Mouse (Mus musculus) erythroblast, embryonic 14.5 days (primary cell): ENCODE results near the gene Nrsn2. TPM values are rescaled to one million over a fixed set of nuclear protein-coding genes. Genes with fewer than 3 reads are reported as not detected.

Source experiments
- H3K27me3 ChIP-seq: 2 replicates; pipeline ENCODE4 v1.6.1; 2012; ENCODE audit warnings: inconsistent platforms; ENCODE audit not compliant: control insufficient read depth
- H3K36me3 ChIP-seq: 2 replicates; pipeline ENCODE4 v1.6.1; 2012; ENCODE audit warnings: mild to moderate bottlenecking, inconsistent platforms; ENCODE audit not compliant: control insufficient read depth
- H3K4me1 ChIP-seq: 2 replicates; pipeline ENCODE4 v1.6.1; 2012; ENCODE audit warnings: inconsistent platforms; ENCODE audit not compliant: control insufficient read depth
- H3K4me3 ChIP-seq: replicated peaks from 2 replicates; pipeline ENCODE3; 2012; ENCODE audit warnings: moderate library complexity, mild to moderate bottlenecking, inconsistent platforms
- H3K9me3 ChIP-seq: 2 replicates; pipeline ENCODE4 v1.6.1; 2012; ENCODE audit warnings: low read length, inconsistent platforms, mixed read lengths; ENCODE audit not compliant: control insufficient read depth
- GATA1 ChIP-seq: IDR thresholded peaks from 2 replicates; pipeline ENCODE4 v1.6.1; 2012; ENCODE audit warnings: low read length, inconsistent platforms, mixed read lengths
- TAL1 ChIP-seq: IDR thresholded peaks from 3 replicates; pipeline ENCODE4 v1.6.1; 2012; ENCODE audit warnings: low read length, inconsistent platforms, mixed read lengths
- polyA plus RNA-seq: library from polyadenylated mRNA; stranded (reverse); fragments of >175 nt; gene quantifications from 2 replicates; pipeline ENCODE4 v1.2.3, GENCODE M21; 2012

The Nrsn2 gene
- polyA plus RNA-seq, 1 experiment = not detected

- Histone ChIP-seq H3K27me3 (no peaks in the 10 kb centered on the region), H3K36me3 (peaks cover 96% of the 10 kb centered on the region), H3K9me3 (no peaks in the 10 kb centered on the region), H3K4me3 (no peak overlapping the region), H3K4me1 (peaks cover 7% of the 10 kb centered on the region)
- TF ChIP-seq TAL1 = no peak
- TF ChIP-seq GATA1 = no peak
These were observed 52.5 kb downstream of the Nrsn2 start for GRCm38 (mm10) chr2:152323971-152324370.

GRCm38 (mm10) chr2:152322198-152322597 lies 54.2 kb downstream of the Nrsn2 start:
- peaks cover 95% of the 10 kb centered on the region for H3K36me3 ChIP-seq
- no peaks in the 10 kb centered on the region for H3K27me3 ChIP-seq
- H3K4me1 ChIP-seq = peaks cover 3% of the 10 kb centered on the region; the same call in 1 of the 2 replicates
- no peaks in the 10 kb centered on the region for H3K9me3 ChIP-seq
- no peak overlapping the region for H3K4me3 ChIP-seq
- TF ChIP-seq GATA1 (no peak), TAL1 (no peak)

DNA sequence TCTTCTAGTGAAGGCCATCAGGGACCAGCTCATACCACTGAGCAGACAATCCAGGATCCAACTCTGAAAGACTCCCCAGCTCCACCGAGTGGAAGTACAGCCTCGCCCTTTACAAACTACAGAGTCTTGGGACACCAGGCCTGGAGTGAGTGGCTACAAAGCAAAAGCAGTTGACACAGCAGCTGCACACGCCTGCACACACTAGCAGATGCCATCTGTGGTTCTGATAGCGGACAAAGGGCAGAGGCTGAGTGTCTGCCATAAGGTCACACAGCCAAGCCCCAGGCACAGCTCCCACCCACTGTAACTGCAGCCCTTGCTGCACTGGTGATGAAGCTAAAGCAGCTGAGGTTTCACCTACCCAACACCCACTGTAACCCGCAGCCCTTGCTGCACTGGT lies 54.9 kb downstream of the Nrsn2 start:
- TF ChIP-seq GATA1 (no peak), TAL1 (no peak)
- H3K4me1 ChIP-seq = peaks cover 3% of the 10 kb centered on the region; the same call in 1 of the 2 replicates
- no peaks in the 10 kb centered on the region for H3K27me3 ChIP-seq
- H3K4me3 ChIP-seq = no peak overlapping the region
- no peaks in the 10 kb centered on the region for H3K9me3 ChIP-seq
- peaks cover 95% of the 10 kb centered on the region for H3K36me3 ChIP-seq

Other genes with a start within 250 kb of the Nrsn2 start
- 0.21 and 0.42 TPM in 2 replicates for gene Tcf15, start 233.1 kb downstream of the Nrsn2 start, polyA plus RNA-seq
- gene Csnk2a1, start 149.8 kb downstream of the Nrsn2 start, polyA plus RNA-seq = 0.94 and 1.0 TPM in 2 replicates
- 0.32 and 0.90 TPM in 2 replicates for gene Tbc1d20, start 82.8 kb downstream of the Nrsn2 start, polyA plus RNA-seq
- gene Rbck1, start 44.0 kb downstream of the Nrsn2 start, polyA plus RNA-seq = 16.2 and 20.4 TPM in 2 replicates
- 1.3 TPM in 2 replicates for gene Trib3, start 32.6 kb downstream of the Nrsn2 start, polyA plus RNA-seq
- 1.4 and 2.3 TPM in 2 replicates for gene Sox12, start 21.4 kb upstream of the Nrsn2 start, polyA plus RNA-seq
- gene Zcchc3, start 38.4 kb upstream of the Nrsn2 start, polyA plus RNA-seq = 0.90 and 1.0 TPM in 2 replicates
- gene 6820408C15Rik, start 38.9 kb upstream of the Nrsn2 start, polyA plus RNA-seq = not detected in 2 replicates
- gene Defb23, start 88.0 kb upstream of the Nrsn2 start, polyA plus RNA-seq = not detected in 2 replicates
- gene Defb20, start 100.4 kb upstream of the Nrsn2 start, polyA plus RNA-seq = not detected in 2 replicates
- gene Defb22, start 113.5 kb upstream of the Nrsn2 start, polyA plus RNA-seq = not detected in 2 replicates
- gene Defb26, start 135.1 kb upstream of the Nrsn2 start, polyA plus RNA-seq = 0.21 TPM in 1 of 2 replicates, not detected in the other
- gene Defb28, start 141.6 kb upstream of the Nrsn2 start, polyA plus RNA-seq = not detected in 2 replicates
- gene Defb29, start 163.5 kb upstream of the Nrsn2 start, polyA plus RNA-seq = not detected in 2 replicates
- not detected in 2 replicates for gene Gm17416, start 192.7 kb upstream of the Nrsn2 start, polyA plus RNA-seq
- gene Defb21, start 196.1 kb upstream of the Nrsn2 start, polyA plus RNA-seq = not detected in 2 replicates
- not detected in 2 replicates for gene Defb19, start 203.7 kb upstream of the Nrsn2 start, polyA plus RNA-seq
- not detected in 2 replicates for gene Defb45, start 222.8 kb upstream of the Nrsn2 start, polyA plus RNA-seq
- gene Defb36, start 227.7 kb upstream of the Nrsn2 start, polyA plus RNA-seq = not detected in 2 replicates
- gene Defb25, start 246.4 kb upstream of the Nrsn2 start, polyA plus RNA-seq = not detected in 2 replicates